Mouse (Mus musculus) midbrain, embryonic 15.5 days (tissue): Measurements from ENCODE around the gene Opn5. TPM values are rescaled to one million over a fixed set of nuclear protein-coding genes. Genes with fewer than 3 reads are reported as not detected.

Source experiments
- ATAC-seq: fragments of 200-750 bp; cut with Nextera tagmentation; replicated peaks from 2 replicates; pipeline ENCODE4 v1.8.0; 2017; ENCODE audit warnings: moderate TSS enrichment
- H3K27ac ChIP-seq: fragments of 300-500 bp; sonication (generic); 2 replicates; pipeline ENCODE4 v1.5.1; 2015; ENCODE audit warnings: mild to moderate bottlenecking, inconsistent platforms
- H3K27me3 ChIP-seq: fragments of 300-500 bp; sonication (generic); replicated peaks from 2 replicates; pipeline ENCODE4 v1.6.1; 2015; ENCODE audit warnings: inconsistent platforms
- H3K36me3 ChIP-seq: fragments of 300-500 bp; sonication (generic); replicated peaks from 2 replicates; pipeline ENCODE4 v1.6.1; 2015; ENCODE audit warnings: inconsistent platforms
- H3K4me1 ChIP-seq: fragments of 300-500 bp; sonication (generic); 2 replicates; pipeline ENCODE4 v1.6.1; 2015; ENCODE audit warnings: inconsistent platforms
- H3K4me2 ChIP-seq: fragments of 300-500 bp; sonication (generic); 2 replicates; pipeline ENCODE4 v1.6.1; 2015; ENCODE audit warnings: inconsistent platforms, mild to moderate bottlenecking, moderate library complexity
- H3K4me3 ChIP-seq: fragments of 300-500 bp; sonication (generic); 2 replicates; pipeline ENCODE4 v1.5.1; 2015; ENCODE audit warnings: mild to moderate bottlenecking, inconsistent platforms
- H3K9ac ChIP-seq: fragments of 300-500 bp; sonication (generic); 2 replicates; pipeline ENCODE4 v1.6.1; 2015; ENCODE audit warnings: mild to moderate bottlenecking, inconsistent platforms
- H3K9me3 ChIP-seq: fragments of 300-500 bp; sonication (generic); 2 replicates; pipeline ENCODE4 v1.6.1; 2016; ENCODE audit warnings: inconsistent platforms
- WGBS: fragments of 180-500 bp; shearing (Covaris S2); methylation state at CpG from one replicate; pipeline ENCODE4 v1.1.7; 2015; ENCODE audit warnings: mixed read lengths; 5-methylcytosine and 5-hydroxymethylcytosine counted together
- polyA plus RNA-seq: library from polyadenylated mRNA; unstranded; fragments of >200 nt; fragmentation: Nextera tagmentation; extraction: Ambion mirVana; gene quantifications from 2 replicates; pipeline ENCODE4 v1.2.1, GENCODE M21; 2015

The Opn5 gene
- 0.22 and 0.37 TPM in 2 replicates for polyA plus RNA-seq

DNA sequence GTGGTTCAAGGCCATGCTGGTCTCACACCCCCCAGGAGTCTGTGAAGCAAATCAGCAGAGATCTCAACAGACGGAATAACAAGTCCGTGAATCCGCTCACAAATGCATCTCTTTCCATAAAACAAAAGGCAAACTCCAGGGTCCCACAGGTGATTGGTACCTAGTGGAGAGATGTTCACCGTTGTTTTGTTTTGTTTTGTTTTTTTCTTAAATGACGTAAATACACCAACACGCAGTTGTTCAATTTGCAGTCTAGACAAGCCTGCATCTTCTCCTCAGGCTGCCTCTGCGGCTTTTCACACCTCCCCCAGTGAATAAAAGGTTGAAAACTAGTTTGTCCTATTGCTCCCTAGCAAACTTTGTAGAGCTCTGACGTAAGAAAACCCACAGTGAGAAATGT lies at the start of gene Opn5:
Gene Opn5 (minus strand): TSS at position 101 of the 400 bp plus-strand sequence.
- Histone ChIP-seq H3K4me3 (no peak within 1 kb of the TSS), H3K4me1 (no peaks in the 10 kb centered on the region)
- 87% methylated on average over 8 of the region's 8 CpGs for WGBS

DNA sequence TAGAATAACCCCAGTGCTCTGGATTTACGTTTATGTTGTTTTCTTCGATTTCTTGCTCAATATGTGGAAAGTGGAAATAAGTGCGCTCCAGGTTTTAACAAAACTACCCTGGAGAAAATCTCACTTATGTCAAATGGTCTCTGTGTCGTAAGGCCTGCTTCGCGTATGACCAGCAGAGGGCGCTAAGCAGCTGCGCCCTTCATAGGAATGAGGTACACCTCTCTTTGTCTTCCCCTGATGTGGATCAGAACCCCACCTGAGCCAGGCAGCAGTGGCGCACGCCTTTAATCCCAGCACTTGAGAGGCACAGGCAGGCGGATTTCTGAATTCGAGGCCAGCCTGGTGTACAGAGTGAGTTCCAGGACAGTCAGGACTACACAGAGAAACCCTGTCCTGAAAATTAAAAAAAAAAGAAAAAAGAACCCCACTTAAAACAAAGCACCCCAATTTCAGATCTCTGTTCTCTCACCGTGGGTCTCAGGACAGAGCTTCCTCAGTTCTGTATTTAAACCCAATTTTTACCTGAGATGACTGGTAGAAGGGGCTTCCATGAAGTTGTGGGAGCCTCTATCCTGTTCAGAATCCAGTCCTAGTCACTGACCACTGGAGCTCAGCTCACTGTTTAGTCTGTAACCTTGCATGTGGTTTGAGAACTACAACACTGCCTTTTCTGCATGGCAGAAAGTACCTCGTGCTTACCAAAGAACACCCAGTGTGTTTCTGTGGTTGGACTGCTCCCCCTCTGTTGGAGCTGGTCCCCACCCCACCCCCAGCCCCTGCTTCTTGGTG lies 47.6 kb upstream of the Opn5 start:
- peak overlapping the region; percentile 38 for H3K4me2 ChIP-seq
- no peak overlapping the region for H3K9ac ChIP-seq
- no peak overlapping the region for H3K4me3 ChIP-seq
- peak; percentile 97 for ATAC-seq
- no peak overlapping the region for H3K27ac ChIP-seq
- H3K27me3 ChIP-seq = no peaks in the 10 kb centered on the region
- peaks cover 2% of the 10 kb centered on the region; the same call in 1 of the 2 replicates for H3K4me1 ChIP-seq
- no peaks in the 10 kb centered on the region for H3K9me3 ChIP-seq
- 27% methylated on average over 14 of the region's 14 CpGs for WGBS
- no peaks in the 10 kb centered on the region for H3K36me3 ChIP-seq

More for the DNA sequence above, at the start of gene Opn5:
- H3K4me2 ChIP-seq = no peak within 1 kb of the TSS
- H3K36me3 ChIP-seq = no peaks in the 10 kb centered on the region
- H3K27me3 ChIP-seq = no peaks in the 10 kb centered on the region
- no peak within 1 kb of the TSS for H3K9ac ChIP-seq
- no peaks in the 10 kb centered on the region for H3K9me3 ChIP-seq
- no peak for ATAC-seq
- H3K27ac ChIP-seq = no peak within 1 kb of the TSS

DNA sequence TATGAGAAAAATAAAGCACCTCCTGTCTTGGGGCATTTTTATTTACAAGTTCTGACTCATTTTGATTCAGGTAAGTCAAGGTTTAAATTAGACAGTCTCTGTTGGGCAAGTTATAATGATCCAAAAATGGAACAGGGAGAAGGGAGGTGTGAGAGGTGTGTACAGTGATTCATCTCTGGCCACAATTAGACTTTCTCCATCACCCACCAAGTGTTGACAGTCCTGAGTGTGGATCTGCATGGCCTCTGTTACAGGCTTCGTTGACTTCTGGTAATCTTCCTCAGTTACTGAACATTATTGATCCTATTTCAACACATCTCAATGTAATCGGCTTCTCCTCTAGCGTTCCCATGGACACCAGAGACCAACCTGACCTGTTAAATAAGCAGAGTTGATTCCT lies 32.2 kb upstream of the Opn5 start:
- Histone ChIP-seq H3K4me2 (no peak overlapping the region), H3K27me3 (no peaks in the 10 kb centered on the region), H3K4me3 (no peak overlapping the region), H3K27ac (no peak overlapping the region), H3K9ac (no peak overlapping the region), H3K4me1 (no peaks in the 10 kb centered on the region), H3K36me3 (no peaks in the 10 kb centered on the region), H3K9me3 (no peaks in the 10 kb centered on the region)
- ATAC-seq = no peak
- WGBS = 85% methylated on average over 3 of the region's 3 CpGs

DNA sequence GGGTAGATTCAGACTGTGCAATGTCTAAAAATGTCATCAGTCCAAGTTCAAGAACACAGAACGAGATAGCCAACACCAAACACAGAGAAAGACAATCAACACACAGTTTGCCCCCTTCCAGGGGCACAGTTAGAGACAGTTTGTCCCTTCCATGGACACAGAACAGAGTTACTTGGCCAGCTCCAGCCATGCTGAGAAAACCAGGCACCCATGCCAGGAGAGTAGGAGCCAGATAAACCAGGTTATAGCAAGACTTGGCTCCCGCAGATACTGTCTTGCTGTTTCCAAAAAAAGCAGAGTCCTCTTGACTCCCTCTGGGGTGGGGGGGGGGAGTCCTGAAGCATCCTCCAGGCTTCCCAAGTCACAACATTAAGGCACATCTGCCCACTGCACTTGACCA lies 19.0 kb upstream of the Opn5 start:
- Histone ChIP-seq H3K27ac (no peak overlapping the region), H3K27me3 (no peaks in the 10 kb centered on the region), H3K4me3 (no peak overlapping the region), H3K9me3 (no peaks in the 10 kb centered on the region), H3K9ac (no peak overlapping the region), H3K36me3 (no peaks in the 10 kb centered on the region), H3K4me1 (no peaks in the 10 kb centered on the region), H3K4me2 (no peak overlapping the region)
- 100% methylated on average over 2 of the region's 2 CpGs for WGBS
- ATAC-seq = no peak

DNA sequence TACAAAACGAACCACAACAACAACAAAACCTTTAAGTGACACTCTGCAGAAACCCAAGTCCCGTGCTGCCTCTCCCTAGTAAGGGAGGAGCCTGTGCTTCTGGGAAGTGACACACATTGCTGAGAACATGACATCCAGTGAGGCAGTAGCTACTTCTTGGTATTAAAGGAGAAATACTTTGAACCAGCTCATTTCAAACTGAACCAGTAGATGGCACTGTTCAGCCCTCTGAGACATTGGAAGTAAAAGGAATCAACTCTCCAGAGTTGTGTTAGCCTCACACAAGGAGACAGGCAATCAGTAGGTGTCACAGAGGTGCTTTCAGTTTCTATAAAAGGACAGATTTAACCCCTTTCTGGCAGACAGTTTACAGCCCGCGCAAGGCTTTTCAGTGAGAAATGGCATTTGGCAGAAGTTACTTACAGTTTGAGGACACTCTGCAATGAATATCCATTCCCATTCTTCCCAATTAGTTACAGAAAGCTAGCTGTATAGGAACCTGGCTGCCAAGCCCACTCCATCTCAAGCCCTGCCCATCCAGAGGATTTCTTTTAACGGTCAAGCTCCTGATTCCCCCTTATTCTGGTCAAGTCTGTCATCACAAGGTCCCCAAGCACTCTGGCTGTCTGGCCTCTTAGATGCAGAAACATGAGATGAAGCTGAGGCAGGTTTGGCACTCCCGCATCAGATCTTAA lies 2.0 kb upstream of the Opn5 start:
- peak; percentile 77 for ATAC-seq
- H3K9me3 ChIP-seq = no peaks in the 10 kb centered on the region
- WGBS = 35% methylated on average over 6 of the region's 6 CpGs
- H3K4me1 ChIP-seq = no peaks in the 10 kb centered on the region
- H3K4me3 ChIP-seq = no peak overlapping the region
- H3K27me3 ChIP-seq = no peaks in the 10 kb centered on the region
- H3K36me3 ChIP-seq = no peaks in the 10 kb centered on the region
- H3K27ac ChIP-seq = no peak overlapping the region
- no peak overlapping the region for H3K9ac ChIP-seq
- no peak overlapping the region for H3K4me2 ChIP-seq

DNA sequence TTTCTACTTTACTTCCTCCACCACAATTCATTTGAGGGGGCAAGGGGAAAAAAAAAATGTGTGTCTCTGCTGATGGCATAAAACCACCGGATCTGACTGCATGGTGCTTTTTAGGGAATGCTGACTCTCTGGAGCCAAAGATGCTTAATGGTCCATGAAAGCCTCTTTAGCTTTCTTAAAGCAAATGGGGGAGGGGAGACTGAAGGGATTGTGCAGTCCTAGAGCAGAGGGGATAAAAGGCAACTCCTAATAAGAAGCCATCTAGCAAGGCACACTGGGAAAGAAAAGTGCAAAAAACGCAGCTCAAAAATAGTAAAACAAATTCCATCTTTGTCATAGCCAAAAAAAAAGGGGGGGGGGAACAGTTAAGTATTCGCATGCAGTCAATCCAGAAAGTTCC lies 2.9 kb downstream of the Opn5 start:
- Histone ChIP-seq H3K4me2 (no peak overlapping the region), H3K4me3 (no peak overlapping the region), H3K4me1 (0 out of 2 replicates have a peak, but pooled peaks cover 2% of the 10 kb centered on the region), H3K27me3 (no peaks in the 10 kb centered on the region), H3K36me3 (no peaks in the 10 kb centered on the region), H3K9ac (no peak overlapping the region), H3K27ac (no peak overlapping the region), H3K9me3 (no peaks in the 10 kb centered on the region)
- 16% methylated on average over 3 of the region's 3 CpGs for WGBS
- no peak for ATAC-seq

DNA sequence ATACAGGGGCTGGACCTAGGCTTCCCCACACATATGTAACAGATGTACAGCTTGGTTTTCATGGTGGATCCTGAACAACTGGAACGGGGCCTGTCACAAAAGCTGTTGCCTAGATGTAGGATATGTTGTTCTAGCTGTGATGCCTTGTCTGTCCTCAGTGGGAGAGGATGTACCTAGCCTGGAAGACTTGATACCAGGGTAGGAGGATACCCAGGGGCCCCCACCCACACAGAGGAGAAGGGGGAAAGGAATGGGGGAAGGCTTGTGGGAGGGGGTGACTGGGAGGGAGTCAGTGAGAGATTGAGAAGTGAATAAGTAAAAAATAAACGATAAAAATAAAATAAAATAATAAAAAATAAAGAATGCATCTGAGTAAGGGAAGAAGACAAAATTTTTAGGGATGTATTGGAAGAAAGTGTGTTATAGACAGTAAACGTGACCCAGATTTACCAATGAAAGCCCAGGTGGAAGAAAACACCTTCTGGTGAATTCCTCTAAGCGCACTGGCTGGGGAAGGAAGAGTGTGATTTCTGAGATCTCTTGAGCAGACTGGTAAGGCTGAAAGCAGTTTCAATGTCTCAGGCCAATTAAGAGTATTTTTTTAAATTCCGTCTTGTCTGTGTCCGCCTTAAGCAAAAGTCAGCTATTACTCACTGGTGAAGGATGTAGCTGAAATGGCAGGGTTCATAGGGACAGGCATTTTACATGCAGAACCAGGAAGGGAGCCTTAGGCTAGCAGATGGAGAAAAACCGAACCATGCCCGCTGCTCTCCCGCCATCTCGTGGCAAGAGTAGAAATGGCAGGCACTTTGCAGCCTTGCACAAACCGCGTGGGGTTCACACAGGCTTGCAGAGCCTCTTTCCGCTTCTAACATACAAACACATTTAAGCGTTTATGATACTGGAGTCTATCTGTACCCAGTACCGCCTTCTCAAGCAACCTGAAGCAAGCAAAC lies 8.1 kb downstream of the Opn5 start:
- WGBS = 25% methylated on average over 15 of the region's 15 CpGs

DNA sequence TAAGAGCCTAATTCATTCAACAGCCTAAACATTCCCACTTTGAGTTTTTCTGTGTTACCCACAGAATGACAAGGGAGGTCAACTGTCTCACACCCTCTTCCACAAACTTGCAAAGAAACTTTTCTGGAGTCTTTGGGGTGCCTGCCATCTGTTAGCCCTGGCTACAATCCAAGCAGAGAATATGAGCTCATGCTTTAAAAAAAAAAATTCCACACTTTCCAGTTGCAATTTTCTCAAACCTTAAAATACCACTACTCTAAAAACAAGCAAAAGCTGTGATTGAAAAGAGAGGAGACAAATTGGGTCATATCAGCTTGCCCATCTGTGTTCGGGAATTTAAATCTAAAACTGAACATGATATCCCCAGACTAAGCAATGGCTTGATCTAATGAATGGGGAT lies 24.7 kb downstream of the Opn5 start:
- no peaks in the 10 kb centered on the region for H3K9me3 ChIP-seq
- H3K4me3 ChIP-seq = no peak overlapping the region
- no peak overlapping the region for H3K27ac ChIP-seq
- H3K4me2 ChIP-seq = no peak overlapping the region
- WGBS = 90% methylated on average over 1 of the region's 1 CpGs
- ATAC-seq = no peak
- no peaks in the 10 kb centered on the region for H3K27me3 ChIP-seq
- no peak overlapping the region for H3K9ac ChIP-seq
- H3K4me1 ChIP-seq = peaks cover 9% of the 10 kb centered on the region
- no peaks in the 10 kb centered on the region for H3K36me3 ChIP-seq

More for the DNA sequence above, 8.1 kb downstream of the Opn5 start:
- Histone ChIP-seq H3K4me2 (no peak overlapping the region), H3K9ac (no peak overlapping the region), H3K36me3 (no peaks in the 10 kb centered on the region), H3K27me3 (no peaks in the 10 kb centered on the region), H3K27ac (peak overlapping the region; percentile 39; the same call in 1 of the 2 replicates), H3K4me1 (0 out of 2 replicates have a peak, but pooled peaks cover 2% of the 10 kb centered on the region), H3K4me3 (no peak overlapping the region), H3K9me3 (no peaks in the 10 kb centered on the region)
- ATAC-seq = peak; percentile 95

DNA sequence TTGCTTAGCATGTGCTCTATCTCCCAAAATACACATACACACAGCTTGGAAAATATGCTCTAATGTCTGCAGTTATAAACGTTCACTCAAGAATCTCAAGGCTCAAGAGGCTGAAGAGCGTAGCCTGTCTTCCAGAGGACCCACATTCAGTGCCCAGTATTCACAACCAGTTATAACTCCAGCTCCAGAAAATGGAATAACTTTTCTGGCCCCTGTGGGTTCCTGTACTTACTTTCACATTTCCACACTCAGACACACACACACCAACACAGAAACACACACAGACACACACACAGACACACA lies 28.2 kb downstream of the Opn5 start:
- Histone ChIP-seq H3K4me3 (no peak overlapping the region), H3K27ac (peak overlapping the region; percentile 56), H3K4me2 (no peak overlapping the region), H3K4me1 (peaks cover 9% of the 10 kb centered on the region), H3K27me3 (no peaks in the 10 kb centered on the region), H3K9ac (no peak overlapping the region), H3K9me3 (no peaks in the 10 kb centered on the region), H3K36me3 (no peaks in the 10 kb centered on the region)
- no peak for ATAC-seq
- WGBS = 65% methylated on average over 2 of the region's 2 CpGs

DNA sequence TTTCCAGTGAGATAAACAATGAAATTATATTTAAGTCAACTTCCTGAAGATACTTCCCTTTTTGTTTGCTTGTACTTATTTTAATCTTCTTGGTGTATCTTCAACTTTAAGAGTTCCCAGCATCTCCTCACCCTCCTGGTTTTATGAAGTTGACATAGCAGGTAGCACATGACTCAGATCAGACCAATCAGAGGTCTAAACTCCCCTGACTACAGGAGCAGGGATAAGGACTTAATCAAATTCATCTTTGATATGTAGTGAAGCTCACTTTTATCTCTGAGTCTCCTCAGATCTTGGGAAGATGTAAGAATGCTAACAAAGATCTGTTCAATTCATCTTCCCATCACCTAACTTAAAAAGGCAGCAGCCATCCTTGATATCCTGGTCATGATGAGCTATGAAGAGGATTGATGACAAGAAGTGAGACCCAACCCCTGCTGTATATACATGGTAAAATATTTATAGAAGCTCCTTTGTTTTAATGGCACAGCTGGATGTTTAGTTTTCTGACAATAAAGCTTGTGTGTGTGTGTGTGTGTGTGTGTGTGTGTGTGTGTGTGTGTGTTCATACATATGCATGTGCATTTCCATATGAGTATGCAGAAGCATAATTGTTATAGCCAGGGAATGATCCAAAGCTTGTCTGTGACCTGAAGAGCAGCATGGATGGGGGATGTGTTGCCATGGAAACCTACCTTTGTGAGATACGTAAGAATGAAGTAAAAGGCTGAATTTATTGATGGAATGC lies 28.7 kb downstream of the Opn5 start:
- Histone ChIP-seq H3K9me3 (no peaks in the 10 kb centered on the region), H3K4me3 (no peak overlapping the region), H3K4me1 (peaks cover 9% of the 10 kb centered on the region), H3K4me2 (no peak overlapping the region), H3K27me3 (no peaks in the 10 kb centered on the region), H3K27ac (peak overlapping the region; percentile 56), H3K36me3 (no peaks in the 10 kb centered on the region), H3K9ac (no peak overlapping the region)
- peak; percentile 93 for ATAC-seq
- WGBS = 11% methylated on average over 1 of the region's 1 CpGs

DNA sequence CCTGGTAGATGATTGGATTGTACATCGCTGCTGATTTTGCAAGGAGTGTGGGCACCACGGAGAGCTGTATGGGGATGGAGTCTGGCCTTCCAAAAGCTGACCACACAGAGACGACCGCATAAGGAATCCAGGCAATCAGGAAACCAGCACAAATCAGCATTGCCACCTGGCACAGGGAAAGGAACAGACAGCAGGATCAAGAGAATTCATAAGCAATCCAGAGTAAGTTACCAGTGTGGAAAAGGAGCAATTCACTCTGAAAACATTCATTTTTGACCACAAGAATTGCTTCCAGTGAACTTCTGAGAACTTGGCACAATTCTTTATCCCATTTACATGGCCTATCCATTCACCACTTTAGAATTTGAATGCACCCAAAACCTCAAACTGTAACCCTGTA lies 30.6 kb downstream of the Opn5 start:
- Histone ChIP-seq H3K9me3 (no peaks in the 10 kb centered on the region), H3K27me3 (no peaks in the 10 kb centered on the region), H3K4me1 (peaks cover 9% of the 10 kb centered on the region), H3K36me3 (no peaks in the 10 kb centered on the region), H3K4me3 (no peak overlapping the region), H3K27ac (no peak overlapping the region), H3K4me2 (no peak overlapping the region), H3K9ac (no peak overlapping the region)
- no peak for ATAC-seq
- WGBS = 86% methylated on average over 4 of the region's 4 CpGs
